In genomic region chr5:33651921-33652782, GRCm38 (mm10) we compare ENCODE assay signal across 8 mouse cellular contexts. TPM values are rescaled to one million over a fixed set of nuclear protein-coding genes. Genes with fewer than 3 reads are reported as not detected.
A peak's percentile ranks its signal among the peaks of the same experiment; 100 is the strongest.
DNase-seq lines count a peak whose midpoint lies in the region; ATAC-seq lines count a peak whose summit lies in the region.

TSS of gene Slbp (minus strand) at chr5:33652574.

- H3K9me3 ChIP-seq in forebrain, embryonic 11.5 days (ENCODE audit: control insufficient read depth, low read length) = no peaks in the 10 kb centered on the region
- no peaks in the 10 kb centered on the region for H3K9me3 ChIP-seq in heart, embryonic 16.5 days (replicated peaks; ENCODE audit: control insufficient read depth, low read length)
- no peaks in the 10 kb centered on the region for H3K9me3 ChIP-seq in liver, embryonic 15.5 days (replicated peaks)
- H3K9me3 ChIP-seq in neural tube, embryonic 12.5 days = no peaks in the 10 kb centered on the region

- DNase-seq in CD8-positive naive resting alpha-beta T cell, adult 2 months (ENCODE audit: low read depth in 2 of 2, low spot score in 2 of 2) = peak; percentile 85 to 89
- peak; percentile 93 for DNase-seq in c-Kit-positive CD71-negative TER-119-negative erythroid progenitor cells, embryonic 14.5 days (ENCODE audit: low read depth)
- DNase-seq in forebrain, embryonic 11.5 days (ENCODE audit: low spot score) = peak; percentile 98
- peak; percentile 98 for DNase-seq in kidney, postnatal 36 days
- DNase-seq in telencephalon, adult 2 months (ENCODE audit: low read depth, low spot score) = peak; percentile 95

- peaks cover 25% of the 10 kb centered on the region for H3K4me1 ChIP-seq in forebrain, embryonic 11.5 days (replicated peaks; ENCODE audit: control insufficient read depth, insufficient read depth, low read length)
- H3K4me1 ChIP-seq in heart, embryonic 16.5 days (ENCODE audit: control insufficient read depth, insufficient read depth, low read length) = peaks cover 32% of the 10 kb centered on the region
- H3K4me1 ChIP-seq in liver, embryonic 15.5 days (replicated peaks) = peaks cover 78% of the 10 kb centered on the region
- H3K4me1 ChIP-seq in neural tube, embryonic 12.5 days = peaks cover 24% of the 10 kb centered on the region

- peak within 1 kb of the TSS; percentile 79 for H3K4me2 ChIP-seq in forebrain, embryonic 11.5 days (ENCODE audit: low read depth, low read length, severe bottlenecking)
- H3K4me2 ChIP-seq in heart, embryonic 16.5 days (ENCODE audit: low read depth, low read length) = peak within 1 kb of the TSS; percentile 74
- H3K4me2 ChIP-seq in liver, embryonic 15.5 days = peak within 1 kb of the TSS; percentile 81
- peak within 1 kb of the TSS; percentile 64 for H3K4me2 ChIP-seq in neural tube, embryonic 12.5 days (replicated peaks)

- ATAC-seq in forebrain, embryonic 11.5 days (replicated peaks; ENCODE audit: low FRiP score) = peak; percentile 96
- ATAC-seq in heart, embryonic 16.5 days (replicated peaks; ENCODE audit: extremely low read depth, insufficient read depth, low FRiP score) = peak; percentile 96
- ATAC-seq in liver, embryonic 15.5 days (ENCODE audit: insufficient read depth) = peak; percentile 89
- peak; percentile 96 for ATAC-seq in neural tube, embryonic 12.5 days (ENCODE audit: low FRiP score, low read depth)

- no peaks in the 10 kb centered on the region for H3K27me3 ChIP-seq in forebrain, embryonic 11.5 days (ENCODE audit: control insufficient read depth, insufficient read depth, low read length)
- no peaks in the 10 kb centered on the region for H3K27me3 ChIP-seq in heart, embryonic 16.5 days (ENCODE audit: control insufficient read depth, insufficient read depth, low read length)
- no peaks in the 10 kb centered on the region for H3K27me3 ChIP-seq in liver, embryonic 15.5 days
- no peaks in the 10 kb centered on the region for H3K27me3 ChIP-seq in neural tube, embryonic 12.5 days (replicated peaks)

- WGBS in forebrain, embryonic 11.5 days = under 1% methylated on average over 81 of the region's 82 CpGs
- under 1% methylated on average over 82 of the region's 82 CpGs for WGBS in heart, embryonic 16.5 days
- under 1% methylated on average over 82 of the region's 82 CpGs for WGBS in liver, embryonic 15.5 days (ENCODE audit: insufficient replicate concordance)
- under 1% methylated on average over 82 of the region's 82 CpGs for WGBS in neural tube, embryonic 12.5 days

- peak within 1 kb of the TSS; percentile 82 for H3K9ac ChIP-seq in forebrain, embryonic 11.5 days (ENCODE audit: low read length)
- H3K9ac ChIP-seq in heart, embryonic 16.5 days (ENCODE audit: low read length) = peak within 1 kb of the TSS; percentile 73
- peak within 1 kb of the TSS; percentile 93 for H3K9ac ChIP-seq in liver, embryonic 15.5 days
- peak within 1 kb of the TSS; percentile 71 for H3K9ac ChIP-seq in neural tube, embryonic 12.5 days

- H3K4me3 ChIP-seq in forebrain, embryonic 11.5 days (ENCODE audit: low read depth, low read length) = peak within 1 kb of the TSS; percentile 70
- H3K4me3 ChIP-seq in heart, embryonic 16.5 days (ENCODE audit: low read length) = peak within 1 kb of the TSS; percentile 68
- peak within 1 kb of the TSS; percentile 93 for H3K4me3 ChIP-seq in liver, embryonic 15.5 days (replicated peaks)
- H3K4me3 ChIP-seq in neural tube, embryonic 12.5 days = peak within 1 kb of the TSS; percentile 59

- H3K27ac ChIP-seq in forebrain, embryonic 11.5 days (ENCODE audit: low read depth, low read length) = peak within 1 kb of the TSS; percentile 94
- H3K27ac ChIP-seq in heart, embryonic 16.5 days (ENCODE audit: low read length) = peak within 1 kb of the TSS; percentile 87
- peak within 1 kb of the TSS; percentile 92 for H3K27ac ChIP-seq in liver, embryonic 15.5 days (replicated peaks)
- H3K27ac ChIP-seq in neural tube, embryonic 12.5 days = peak within 1 kb of the TSS; percentile 90

- H3K36me3 ChIP-seq in forebrain, embryonic 11.5 days (ENCODE audit: control insufficient read depth, insufficient read depth, low read length) = peaks cover 7% of the 10 kb centered on the region; the same call in 1 of the 2 replicates
- peaks cover 34% of the 10 kb centered on the region for H3K36me3 ChIP-seq in heart, embryonic 16.5 days (ENCODE audit: control insufficient read depth, insufficient read depth)
- H3K36me3 ChIP-seq in liver, embryonic 15.5 days (replicated peaks) = peaks cover 62% of the 10 kb centered on the region
- H3K36me3 ChIP-seq in neural tube, embryonic 12.5 days = peaks cover 26% of the 10 kb centered on the region

RNA-seq across cellular contexts. Expression of gene Slbp, which starts in this region (rescaled TPM):
- polyA plus RNA-seq in forebrain, embryonic 11.5 days (2014; fragmentation: Nextera tagmentation; extraction: Ambion mirVana) = 295 and 321 TPM in 2 replicates
- polyA plus RNA-seq in heart, embryonic 16.5 days (2015; fragmentation: Nextera tagmentation; extraction: Ambion mirVana) = 119 and 138 TPM in 2 replicates
- 246 and 270 TPM in 2 replicates for polyA plus RNA-seq in liver, embryonic 15.5 days (2015; fragmentation: Nextera tagmentation; extraction: Ambion mirVana)
- polyA plus RNA-seq in neural tube, embryonic 12.5 days (2016; fragmentation: Nextera tagmentation; extraction: Ambion mirVana) = 183 and 184 TPM in 2 replicates

Comparison
In these comparisons a context has a peak if more than half of its experiments do, and no peak if none do; other contexts are left out.
1. Peak in every context shown above with its lines: DNase-seq, ATAC-seq, H3K4me3 ChIP-seq and H3K27ac ChIP-seq.